Mouse (Mus musculus) heart, embryonic 11.5 days (tissue): Measurements from ENCODE around the gene Hspb7. TPM values are rescaled to one million over a fixed set of nuclear protein-coding genes. Genes with fewer than 3 reads are reported as not detected.

Source experiments
- ATAC-seq: fragments of 200-750 bp; cut with Nextera tagmentation; replicated peaks from 2 replicates; pipeline ENCODE4 v1.8.0; 2017; ENCODE audit warnings: moderate library complexity; ENCODE audit not compliant: insufficient number of reproducible peaks, low FRiP score, low TSS enrichment
- H3K27ac ChIP-seq: fragments of 300-500 bp; sonication (generic); 2 replicates; pipeline ENCODE4 v1.5.1; 2014; ENCODE audit warnings: mild to moderate bottlenecking, low read depth, low read length
- H3K27me3 ChIP-seq: fragments of 300-500 bp; sonication (generic); 2 replicates; pipeline ENCODE4 v1.6.1; 2014; ENCODE audit warnings: mild to moderate bottlenecking, low read length, mixed read lengths; ENCODE audit not compliant: control insufficient read depth, insufficient read depth
- H3K36me3 ChIP-seq: fragments of 300-500 bp; sonication (generic); 2 replicates; pipeline ENCODE4 v1.6.1; 2014; ENCODE audit warnings: mild to moderate bottlenecking, low read length, moderate library complexity, mixed read lengths; ENCODE audit not compliant: control insufficient read depth, insufficient read depth
- H3K4me1 ChIP-seq: fragments of 300-500 bp; sonication (generic); 2 replicates; pipeline ENCODE4 v1.6.1; 2014; ENCODE audit warnings: low read length; ENCODE audit not compliant: control insufficient read depth, insufficient read depth
- H3K4me2 ChIP-seq: fragments of 300-500 bp; sonication (generic); 2 replicates; pipeline ENCODE4 v1.6.1; 2014; ENCODE audit warnings: mild to moderate bottlenecking, moderate library complexity
- H3K4me3 ChIP-seq: fragments of 300-500 bp; sonication (generic); 2 replicates; pipeline ENCODE4 v1.5.1; 2014; ENCODE audit warnings: low read depth, low read length
- H3K9ac ChIP-seq: fragments of 300-500 bp; sonication (generic); 2 replicates; pipeline ENCODE4 v1.6.1; 2014; ENCODE audit warnings: mild to moderate bottlenecking, low read depth, low read length, moderate library complexity
- H3K9me3 ChIP-seq: fragments of 300-500 bp; sonication (generic); replicated peaks from 2 replicates; pipeline ENCODE4 v1.6.1; 2016; ENCODE audit warnings: low read length; ENCODE audit not compliant: control insufficient read depth
- WGBS: fragments of 180-500 bp; shearing (Covaris S2); extraction: QIAGEN DNeasy Blood & Tissue Kit; methylation state at CpG from one replicate; pipeline ENCODE4 v1.1.7; 2014; ENCODE audit not compliant: insufficient replicate concordance; 5-methylcytosine and 5-hydroxymethylcytosine counted together
- polyA plus RNA-seq: library from polyadenylated mRNA; unstranded; fragments of >200 nt; fragmentation: Nextera tagmentation; extraction: Ambion mirVana; gene quantifications from 2 replicates; pipeline ENCODE4 v1.2.1, GENCODE M21; 2014

The Hspb7 gene
- polyA plus RNA-seq, 1 experiment from 2014 or later, result 275 TPM

- Histone ChIP-seq H3K36me3 (no peaks in the 10 kb centered on the region), H3K4me2 (no peak overlapping the region), H3K4me1 (no peaks in the 10 kb centered on the region), H3K4me3 (no peak overlapping the region), H3K9ac (no peak overlapping the region), H3K9me3 (no peaks in the 10 kb centered on the region), H3K27me3 (peaks cover 9% of the 10 kb centered on the region), H3K27ac (no peak overlapping the region)
- 58% methylated on average over 18 of the region's 18 CpGs for WGBS
- ATAC-seq, result no peak
These were observed 31.0 kb upstream of the Hspb7 start for GRCm38 (mm10) chr4:141389366-141390150.

- H3K9me3 ChIP-seq, result no peaks in the 10 kb centered on the region
- no peak for ATAC-seq
- no peak overlapping the region for H3K4me3 ChIP-seq
- no peak overlapping the region for H3K4me2 ChIP-seq
- H3K36me3 ChIP-seq, result no peaks in the 10 kb centered on the region
- WGBS, result 68% methylated on average over 12 of the region's 12 CpGs
- H3K9ac ChIP-seq, result no peak overlapping the region
- no peak overlapping the region for H3K27ac ChIP-seq
- H3K4me1 ChIP-seq, result no peaks in the 10 kb centered on the region
- H3K27me3 ChIP-seq, result peaks cover 10% of the 10 kb centered on the region
These were observed 29.3 kb upstream of the Hspb7 start for GRCm38 (mm10) chr4:141391293-141391692.

DNA sequence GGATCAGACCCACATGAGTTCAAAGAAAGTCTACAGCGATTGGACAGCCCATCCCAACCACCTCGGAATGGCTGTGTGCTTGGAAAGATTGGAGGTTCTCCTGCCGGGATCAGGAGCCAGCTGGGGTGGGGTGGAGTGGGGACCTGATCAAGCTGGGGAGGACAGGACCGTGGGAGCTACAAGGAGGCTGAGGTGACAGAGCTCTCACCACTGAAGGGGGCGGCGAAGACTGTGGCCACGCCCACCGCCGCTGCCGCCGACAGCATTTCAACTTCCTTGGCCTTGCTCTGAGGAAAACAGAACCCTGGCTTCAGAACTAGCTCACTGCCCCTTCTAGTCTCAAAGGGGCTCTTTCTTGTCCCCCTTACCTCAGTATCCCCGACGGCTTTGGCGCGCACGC, 25.8 kb upstream of the Hspb7 start:
- Histone ChIP-seq H3K4me2 (peak overlapping the region; percentile 53), H3K4me1 (no peaks in the 10 kb centered on the region), H3K36me3 (no peaks in the 10 kb centered on the region), H3K4me3 (peak overlapping the region; percentile 3; the same call in 1 of the 2 replicates), H3K27ac (no peak overlapping the region), H3K9ac (no peak overlapping the region), H3K27me3 (peaks cover 18% of the 10 kb centered on the region), H3K9me3 (no peaks in the 10 kb centered on the region)
- ATAC-seq, result no peak
- 15% methylated on average over 16 of the region's 16 CpGs for WGBS

DNA sequence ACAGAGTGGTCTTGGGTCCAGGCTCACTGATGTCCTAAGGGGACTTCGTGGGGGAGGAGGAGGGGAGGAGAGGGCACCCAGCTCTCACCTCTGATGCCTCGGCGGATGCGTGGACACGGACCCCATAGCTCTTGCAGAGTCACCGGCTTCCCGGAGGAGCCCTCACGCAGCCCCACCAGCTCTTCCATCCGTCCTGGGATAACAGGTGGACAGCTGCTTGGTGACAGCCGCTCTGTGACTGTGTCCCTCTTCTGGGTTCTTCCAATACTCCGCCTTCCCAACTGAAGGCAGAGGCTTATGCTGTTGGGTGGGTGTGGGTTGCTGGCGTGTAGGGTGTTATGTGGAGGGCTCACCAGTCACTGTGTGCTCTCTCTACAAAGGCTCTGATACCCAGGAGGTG, 22.7 kb upstream of the Hspb7 start:
- Histone ChIP-seq H3K27me3 (peaks cover 18% of the 10 kb centered on the region), H3K4me2 (no peak overlapping the region), H3K4me1 (no peaks in the 10 kb centered on the region), H3K9ac (no peak overlapping the region), H3K36me3 (no peaks in the 10 kb centered on the region), H3K4me3 (no peak overlapping the region), H3K27ac (no peak overlapping the region), H3K9me3 (no peaks in the 10 kb centered on the region)
- 74% methylated on average over 12 of the region's 12 CpGs for WGBS
- ATAC-seq, result no peak

DNA sequence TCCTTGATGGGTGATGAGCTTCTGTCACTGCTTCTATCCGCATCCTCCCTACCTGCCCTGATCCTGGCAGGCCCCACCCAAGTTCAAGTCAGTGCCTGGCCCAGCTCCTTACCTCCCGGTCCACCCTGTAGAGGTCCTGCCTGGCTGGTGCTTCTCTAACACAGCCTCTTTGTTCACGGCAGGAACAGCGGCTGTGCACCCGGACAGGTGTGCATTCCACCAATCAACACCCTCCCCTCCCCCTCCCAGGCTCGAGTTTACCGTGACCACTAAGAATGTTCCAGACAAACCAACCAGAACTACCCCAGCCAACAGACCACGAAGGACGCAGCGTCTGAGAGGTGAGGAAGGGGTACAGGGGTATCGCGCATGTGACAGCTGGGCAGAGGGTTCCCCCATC, 22.0 kb upstream of the Hspb7 start, which contains the start of gene Clcnka:
Gene Clcnka (minus strand): TSS at position 180 of the 400 bp plus-strand sequence.
- ATAC-seq, result no peak
- no peaks in the 10 kb centered on the region for H3K36me3 ChIP-seq
- H3K27ac ChIP-seq, result no peak within 1 kb of the TSS
- no peak within 1 kb of the TSS for H3K4me3 ChIP-seq
- 54% methylated on average over 12 of the region's 12 CpGs for WGBS
- peaks cover 18% of the 10 kb centered on the region for H3K27me3 ChIP-seq
- no peaks in the 10 kb centered on the region for H3K4me1 ChIP-seq
- no peak within 1 kb of the TSS for H3K4me2 ChIP-seq
- no peaks in the 10 kb centered on the region for H3K9me3 ChIP-seq
- no peak within 1 kb of the TSS for H3K9ac ChIP-seq

DNA sequence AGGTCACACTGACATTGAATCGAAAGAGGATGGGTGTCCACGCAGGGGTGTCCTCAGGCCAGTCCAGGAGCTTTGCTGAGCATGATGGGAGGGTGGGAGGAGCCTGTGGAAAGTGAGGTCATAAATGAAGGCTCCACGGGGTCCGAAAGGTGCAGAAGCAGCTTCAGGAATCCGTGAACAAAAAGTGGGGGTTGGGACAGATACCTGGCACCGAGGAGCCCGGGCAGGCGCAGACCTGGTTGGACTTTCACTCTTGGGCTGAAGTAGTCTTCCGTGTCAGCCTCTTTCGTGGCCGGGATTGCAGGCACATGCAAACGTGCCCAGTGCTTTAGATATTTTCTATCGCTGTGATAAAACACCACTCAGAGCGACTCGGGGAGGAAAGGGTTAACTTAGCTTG, 20.4 kb upstream of the Hspb7 start:
- H3K4me1 ChIP-seq, result no peaks in the 10 kb centered on the region
- peaks cover 15% of the 10 kb centered on the region for H3K27me3 ChIP-seq
- no peak overlapping the region for H3K27ac ChIP-seq
- H3K36me3 ChIP-seq, result no peaks in the 10 kb centered on the region
- no peaks in the 10 kb centered on the region for H3K9me3 ChIP-seq
- no peak overlapping the region for H3K4me2 ChIP-seq
- no peak for ATAC-seq
- no peak overlapping the region for H3K9ac ChIP-seq
- no peak overlapping the region for H3K4me3 ChIP-seq
- WGBS, result 79% methylated on average over 15 of the region's 15 CpGs

- Histone ChIP-seq H3K4me3 (no peak overlapping the region), H3K9me3 (no peaks in the 10 kb centered on the region), H3K36me3 (no peaks in the 10 kb centered on the region), H3K4me1 (peaks cover 12% of the 10 kb centered on the region), H3K27ac (no peak overlapping the region), H3K4me2 (peak overlapping the region; percentile 55), H3K27me3 (0 out of 2 replicates have a peak, but pooled peaks cover 3% of the 10 kb centered on the region), H3K9ac (no peak overlapping the region)
- WGBS, result 7% methylated on average over 15 of the region's 15 CpGs
- ATAC-seq, result peak; percentile 75
These were observed 15.9 kb upstream of the Hspb7 start for GRCm38 (mm10) chr4:141404518-141405313.

DNA sequence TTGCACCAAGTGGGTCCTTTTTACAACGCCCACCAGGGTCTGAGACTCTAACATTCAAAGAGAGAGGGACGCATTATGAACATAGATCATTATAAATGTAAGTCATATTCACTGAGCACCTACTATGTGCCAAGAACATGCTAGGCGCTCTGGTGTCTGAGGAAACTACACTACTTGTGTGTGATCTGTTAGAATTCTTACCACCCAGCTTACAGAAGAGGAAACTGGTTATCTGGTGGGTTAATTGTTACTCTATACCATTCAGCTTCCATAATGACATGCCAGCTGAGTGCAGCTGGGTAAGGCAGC, 15.3 kb upstream of the Hspb7 start:
- Histone ChIP-seq H3K27me3 (0 out of 2 replicates have a peak, but pooled peaks cover 3% of the 10 kb centered on the region), H3K9me3 (no peaks in the 10 kb centered on the region), H3K9ac (no peak overlapping the region), H3K27ac (no peak overlapping the region), H3K4me3 (no peak overlapping the region), H3K4me2 (no peak overlapping the region), H3K4me1 (peaks cover 12% of the 10 kb centered on the region), H3K36me3 (no peaks in the 10 kb centered on the region)
- no peak for ATAC-seq
- WGBS, result 77% methylated on average over 3 of the region's 3 CpGs
